Mouse (Mus musculus): ENCODE measurements at regions not wholly inside any gene's neighbourhood (a gene's known extent, or its start where the extent isn't known, plus 50 kb on each side); places are given as distances from the start of the nearest gene placed in this dataset.
"Not testable (repeated sequence)": the region's sequence is repeated elsewhere in the genome, so short reads cannot be mapped to it uniquely, and the experiment has no call there.

DNA sequence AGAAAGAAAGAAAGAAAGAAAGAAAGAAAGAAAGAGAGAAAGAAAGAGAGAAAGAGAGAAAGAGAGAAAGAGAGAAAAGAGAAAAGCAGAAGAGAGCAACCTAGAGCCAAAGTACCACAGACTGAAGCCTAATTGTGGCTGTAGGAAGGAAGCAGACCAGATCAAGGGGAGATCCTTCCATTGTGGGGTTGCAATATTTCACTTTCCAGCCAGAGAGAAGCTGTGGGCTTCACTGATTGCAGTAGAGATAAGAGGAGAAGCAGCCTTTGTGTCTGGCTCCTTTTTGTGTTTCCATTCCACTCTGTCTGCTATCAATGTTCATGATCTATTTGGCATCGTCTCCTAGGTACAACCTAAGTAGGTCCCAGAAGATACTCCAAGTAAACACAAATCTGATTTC lies 79.0 kb upstream of the Xcl1 start:
- no peak for DNase-seq

DNA sequence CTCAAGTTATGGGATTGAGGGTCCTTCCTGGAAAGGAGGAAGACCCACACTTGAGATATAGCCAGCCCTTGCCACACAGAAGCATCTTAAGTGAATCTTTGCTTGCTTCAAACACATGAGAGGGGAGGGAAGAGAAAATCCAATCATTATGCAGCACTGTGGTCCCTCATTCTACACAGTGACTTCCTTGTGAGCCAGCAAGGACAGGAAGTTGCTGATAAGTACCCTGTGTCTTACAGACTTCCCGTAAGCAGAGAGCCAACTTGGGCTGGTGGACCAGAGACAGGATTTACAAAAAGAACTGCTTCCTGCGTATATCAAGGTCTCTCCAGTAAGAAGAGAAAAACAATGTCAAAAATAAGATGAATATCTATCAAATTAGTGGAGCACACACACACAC lies 78.1 kb upstream of the Xcl1 start:
- DNase-seq: no peak

DNA sequence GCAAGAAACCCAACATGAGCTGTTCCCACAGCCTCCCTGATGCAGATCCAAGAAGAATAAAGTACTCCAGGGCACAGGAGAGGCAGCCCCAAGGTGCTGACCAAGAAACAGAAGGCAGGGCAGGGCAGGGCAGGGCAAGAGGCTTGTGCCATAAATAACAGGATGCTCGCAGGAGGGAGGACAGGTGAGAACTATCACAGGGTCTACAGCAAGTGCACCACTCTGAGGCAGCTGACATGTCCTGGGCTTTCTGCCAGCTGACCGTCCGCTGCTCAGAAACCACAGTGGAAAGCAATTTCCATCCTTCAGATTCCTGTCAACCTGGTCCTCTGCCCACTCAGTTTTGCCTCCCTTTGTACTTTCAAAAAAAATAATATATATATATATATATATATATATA lies 77.0 kb upstream of the Xcl1 start:
- peak; percentile 11 to 32 for DNase-seq

DNA sequence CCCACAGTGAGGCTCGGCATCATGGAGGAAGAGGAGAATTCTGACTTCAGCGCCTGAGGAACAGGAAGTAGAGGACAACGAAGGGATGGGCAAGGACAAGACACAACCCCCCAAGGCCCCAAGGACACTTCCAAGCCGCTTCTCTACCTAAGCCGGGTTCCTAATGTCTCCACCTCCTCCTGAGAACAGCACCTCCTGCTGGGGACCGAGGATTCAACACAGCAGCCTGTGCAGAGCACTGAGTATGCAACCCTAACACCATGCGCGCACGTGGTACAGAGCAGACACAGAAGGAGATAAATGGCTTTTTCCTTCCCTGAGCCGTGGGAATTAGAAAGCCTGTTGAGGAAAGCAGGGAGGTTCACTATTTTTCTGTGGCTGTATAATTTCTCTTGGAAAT lies 64.2 kb upstream of the Xcl1 start:
- peak in 1 of 2 experiments; percentile 26 for DNase-seq

DNA sequence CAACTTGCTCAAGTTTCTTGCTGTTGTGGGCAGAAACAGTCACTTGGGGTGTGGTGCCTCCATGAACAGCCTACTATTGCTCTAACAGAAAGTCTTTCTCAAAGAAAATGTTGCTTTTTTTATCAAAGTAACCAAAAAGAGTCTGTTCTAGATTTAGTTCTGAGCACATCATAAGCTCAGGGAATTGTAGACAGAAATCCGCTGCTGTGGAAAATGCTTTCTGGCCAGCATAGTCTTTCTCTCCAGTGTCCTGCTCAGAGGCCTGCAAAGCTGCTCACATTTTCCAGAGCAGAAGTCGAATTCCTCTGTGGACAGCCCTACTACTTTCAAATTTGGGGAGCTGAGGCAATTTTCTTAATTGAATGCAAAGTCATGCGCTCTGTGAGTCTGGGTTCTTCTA lies 63.3 kb upstream of the Xcl1 start:
- DNase-seq: no peak

DNA sequence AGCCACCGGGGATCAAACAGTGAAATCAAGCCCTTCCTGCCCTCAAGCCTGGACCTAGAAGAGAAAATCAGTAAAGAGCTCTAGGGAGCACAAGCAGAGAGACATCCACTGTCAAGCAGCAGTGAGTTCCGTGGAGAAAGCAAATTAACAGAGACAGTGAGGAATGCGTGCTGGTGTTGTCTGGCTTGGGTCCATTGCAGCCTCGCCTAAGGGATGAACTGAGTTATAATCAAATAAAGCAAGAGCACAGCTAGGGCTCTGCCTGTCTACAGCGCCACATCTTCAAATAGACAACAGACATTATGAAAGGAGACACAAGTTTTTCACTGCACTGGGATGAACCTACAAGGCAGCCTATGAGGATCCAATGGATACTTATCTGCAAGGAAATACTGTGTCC lies 62.3 kb upstream of the Xcl1 start:
- no peak for DNase-seq

DNA sequence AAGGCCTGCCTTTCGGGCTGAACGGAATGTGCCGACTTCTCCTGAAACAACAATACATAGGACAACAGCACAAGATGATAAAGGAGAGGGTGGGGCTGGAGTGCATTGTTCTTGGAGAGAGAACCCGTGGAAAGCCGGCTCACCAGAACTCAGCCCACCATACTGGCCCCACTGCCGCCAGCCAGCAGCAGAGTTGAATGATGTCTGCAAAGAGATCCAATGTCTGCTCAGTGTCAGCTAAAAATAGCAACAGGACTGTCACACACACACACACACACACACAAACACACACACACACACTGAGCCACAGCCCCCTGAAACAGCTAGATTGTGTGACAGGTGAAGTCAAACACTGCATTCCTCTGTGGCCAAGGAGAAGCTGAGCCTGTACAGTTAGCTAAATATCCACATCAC lies 58.9 kb upstream of the Xcl1 start:
- DNase-seq: no peak

DNA sequence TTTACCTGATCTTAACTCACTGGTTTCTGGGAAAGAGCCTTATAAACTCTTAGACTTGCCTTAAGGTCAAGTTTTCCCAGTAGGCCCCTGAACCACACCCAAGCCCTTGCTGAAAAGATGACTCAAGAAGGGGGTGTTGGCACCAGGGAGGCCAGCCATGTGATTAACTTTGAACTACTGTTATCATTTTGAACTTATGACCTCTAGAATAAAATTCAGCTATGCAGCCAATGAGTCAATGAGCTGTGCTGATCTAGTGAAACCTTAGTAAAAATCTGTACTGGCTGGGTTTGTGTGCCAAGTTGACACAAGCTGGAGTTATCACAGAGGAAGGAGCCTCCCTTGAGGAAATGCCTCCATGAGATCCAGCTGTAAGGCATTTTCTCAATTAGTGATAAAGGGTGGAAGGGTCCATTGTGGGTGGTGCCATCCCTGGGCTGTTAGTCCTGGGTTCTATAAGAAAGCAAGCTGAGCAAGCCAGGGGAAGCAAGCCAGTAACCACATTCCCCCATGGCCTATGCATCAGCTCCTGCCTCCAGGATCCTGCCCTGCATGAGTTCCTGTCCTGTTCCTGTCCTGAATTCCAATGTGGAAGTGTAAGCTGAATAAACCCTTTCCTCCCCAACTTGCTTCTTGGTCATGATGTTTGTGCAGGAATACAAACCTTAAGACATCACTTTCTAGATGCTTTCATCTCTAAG lies 58.0 kb upstream of the Xcl1 start:
- not testable (repeated sequence) for DNase-seq

DNA sequence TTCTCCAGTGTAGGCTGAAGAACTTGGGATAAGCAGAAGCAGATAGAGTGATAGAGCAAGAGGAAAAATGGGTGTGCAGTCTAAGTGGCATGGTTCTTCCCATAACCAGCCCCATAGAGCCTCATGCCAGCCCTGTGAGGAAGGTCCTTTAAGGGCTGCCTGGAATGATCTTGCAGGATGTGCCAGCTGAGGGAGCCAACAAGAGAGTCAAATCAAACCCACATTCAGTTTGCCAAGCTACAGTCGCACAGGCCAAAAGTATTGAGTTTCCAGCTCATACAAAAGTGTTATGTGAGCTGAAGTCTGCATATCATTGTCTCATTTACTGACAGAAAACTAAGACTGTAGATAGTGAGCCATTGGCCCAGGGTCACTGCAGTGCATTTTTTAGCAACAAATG lies 53.7 kb upstream of the Xcl1 start:
- DNase-seq: no peak

DNA sequence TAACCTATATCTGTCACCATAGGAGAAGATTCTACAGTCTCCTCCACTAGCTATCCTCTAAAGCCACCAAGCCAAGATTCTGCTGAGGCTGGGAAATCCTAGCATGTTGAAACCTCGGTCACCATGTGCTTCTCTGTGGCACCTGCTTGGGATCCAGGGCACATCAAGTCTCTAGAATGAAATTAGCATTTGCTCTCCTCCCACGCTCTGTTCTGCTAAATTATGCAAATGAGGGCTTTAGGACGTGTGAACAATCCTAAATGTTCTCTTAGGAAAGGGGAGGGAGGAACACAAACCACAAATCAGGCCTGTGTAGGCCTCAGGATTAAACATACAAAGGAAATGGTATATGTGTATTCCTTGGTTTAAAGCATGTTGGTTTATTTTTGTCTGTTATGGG lies 52.9 kb upstream of the Xcl1 start:
- DNase-seq: no peak

DNA sequence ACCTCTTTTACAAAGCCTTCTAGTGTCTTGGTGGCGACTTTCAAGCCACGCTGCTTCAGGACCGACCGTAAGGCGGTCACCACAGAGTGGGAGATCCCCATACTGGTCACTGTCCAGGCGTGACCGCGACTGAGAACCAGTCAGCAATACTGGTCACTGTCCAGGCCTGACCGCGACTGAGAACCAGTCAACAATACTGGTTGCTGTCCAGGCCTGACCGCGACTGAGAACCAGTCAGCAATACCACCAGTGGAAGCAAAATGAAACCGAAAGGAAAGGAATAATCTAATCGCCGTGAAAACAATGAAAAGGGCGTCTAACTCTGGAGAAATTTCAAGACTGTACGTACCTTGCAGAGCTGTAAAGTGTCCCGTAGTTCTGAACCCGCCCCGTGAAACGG lies 50.2 kb upstream of the Xcl1 start:
- DNase-seq: not testable (repeated sequence)

Data from kidney, postnatal 36 days (tissue).